Mouse (Mus musculus) olfactory bulb, adult 2 months (tissue): Measurements from ENCODE around the gene Tspan9.

Experiments
- CTCF ChIP-seq: fragments of 200-500 bp; IDR thresholded peaks from 2 replicates; pipeline ENCODE4 v1.5.1; 2012; ENCODE audit warnings: low read depth, mild to moderate bottlenecking, low read length, moderate library complexity; ENCODE audit not compliant: insufficient read depth
- POLR2A ChIP-seq: fragments of 200-500 bp; IDR thresholded peaks from 2 replicates; pipeline ENCODE4 v1.6.1; 2012; ENCODE audit warnings: mild to moderate bottlenecking, low read depth, low read length, moderate library complexity; ENCODE audit not compliant: insufficient read depth

GRCm38 (mm10) chr6:128061342-128061741 is 82.1 kb downstream of the Tspan9 start:
- no peak for TF ChIP-seq CTCF
- TF ChIP-seq POLR2A = no peak
